Mouse (Mus musculus) mouse embryonic stem cell (cell line): ENCODE results near the gene Pir.

ENCODE experiments used
- in situ Hi-C, 2 experiments: fragments of 300-500 bp; cut with MboI; formaldehyde crosslinking; loops; 1 replicate in 1 of 2; 3 replicates in 1 of 2; pipeline ENCODE4 v1.14.3; 2019 to 2020; ENCODE audit warnings: low sequenced_read_pairs in 2 of 2, low pct_unique_long_range_greater_than_20kb in 1 of 2, mixed read lengths in 1 of 2; ENCODE audit not compliant: unreplicated experiment in 1 of 2

Gene Pir

DNA sequence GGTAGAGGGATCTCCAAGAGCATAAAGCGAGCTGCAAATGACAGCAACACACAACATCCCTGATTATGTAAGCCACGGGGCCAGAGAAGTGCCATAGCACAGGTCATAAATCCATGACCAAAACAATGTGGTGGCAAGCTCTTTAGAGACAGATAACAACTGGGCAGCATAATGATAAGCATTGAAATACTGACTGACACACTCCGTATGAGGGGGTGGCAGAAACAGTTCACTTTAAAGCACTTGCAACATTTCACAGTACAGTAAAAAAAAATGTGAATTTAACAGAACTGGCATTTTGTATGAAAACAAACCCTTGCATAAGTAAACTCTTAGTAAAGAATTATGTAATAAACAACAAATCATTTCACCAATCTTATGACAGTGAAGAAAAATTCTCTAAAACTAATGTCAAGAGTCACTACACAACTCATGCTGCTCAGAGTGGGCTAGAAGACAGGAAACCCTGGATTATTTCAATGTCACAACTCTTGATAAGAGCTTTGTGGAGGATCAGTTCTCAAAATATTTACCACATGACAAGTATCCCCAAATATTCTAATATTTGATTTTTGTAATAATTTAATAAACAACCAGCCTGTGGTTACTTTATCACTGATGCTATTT, 139.2 kb downstream of the Pir start:
- in situ Hi-C loops: loop anchor here (5.0 to 25.0 kb wide), 2 partner anchors 34 to 446 kb away; partner anchors contain the start of gene Zrsr2 (in 2 of the 2)

DNA sequence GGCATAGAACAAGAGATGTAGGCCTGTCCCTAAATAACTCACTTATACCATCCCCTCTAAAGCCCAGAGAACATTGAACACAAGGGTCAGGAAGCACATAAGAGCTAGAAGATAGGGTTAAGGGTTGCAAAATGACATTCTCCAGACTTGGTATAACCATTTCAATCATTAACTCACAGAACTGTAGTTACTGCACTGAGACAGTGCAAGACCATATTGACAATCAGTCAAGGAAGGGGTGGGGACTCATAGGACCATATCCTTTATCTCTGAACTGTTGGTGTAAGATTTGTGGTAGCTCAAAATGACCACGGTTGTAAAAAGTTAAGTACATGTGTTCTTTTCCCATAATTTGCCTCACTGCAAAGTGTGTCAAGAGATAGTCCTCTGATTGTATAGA, 141.4 kb downstream of the Pir start:
- in situ Hi-C loops: loop anchor here (25.0 kb wide), 1 partner anchor 448 kb away; the partner anchor contains the start of gene Zrsr2 (in 2 of the 2)

DNA sequence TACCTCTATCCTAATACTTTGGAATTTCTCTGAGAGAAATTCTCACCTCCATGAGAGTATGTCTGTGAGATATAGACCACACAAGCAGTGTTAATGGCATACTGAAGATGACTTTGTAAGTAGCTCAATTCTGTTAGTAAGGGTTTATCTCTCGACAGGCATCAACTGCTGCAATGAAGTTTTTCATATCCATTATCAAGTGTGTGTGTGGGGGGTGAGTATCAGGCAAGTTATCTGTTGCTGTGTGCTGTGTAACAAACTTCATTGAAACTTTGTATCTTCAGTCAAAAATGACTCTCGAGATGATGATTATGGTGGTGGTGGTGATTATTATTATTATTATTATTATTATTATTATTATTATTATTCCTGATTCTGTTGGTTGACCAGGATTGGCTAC, 147.6 kb downstream of the Pir start:
- in situ Hi-C loops: loop anchor here (25.0 kb wide), 1 partner anchor 455 kb away; the partner anchor contains the start of gene Zrsr2 (in 2 of the 2)

DNA sequence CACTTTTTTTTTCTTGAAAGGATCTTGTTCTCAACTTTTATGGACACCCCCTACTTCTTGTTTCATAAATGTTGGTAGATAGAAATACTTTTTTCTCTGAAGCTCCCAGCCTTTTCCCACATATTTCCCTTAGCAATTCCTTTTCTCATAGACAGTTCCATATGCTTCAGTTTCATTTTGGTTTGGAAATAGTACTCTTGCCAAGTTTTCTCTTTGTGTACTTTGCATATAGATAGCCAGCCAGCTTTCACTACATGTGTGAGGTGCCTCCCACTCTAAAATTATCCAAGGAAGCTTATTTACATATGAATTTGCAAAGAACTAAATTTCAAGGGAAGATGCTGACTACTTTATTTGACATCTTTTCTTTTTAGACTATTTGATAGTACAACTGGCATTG, 148.8 kb downstream of the Pir start:
- in situ Hi-C loops: loop anchor here (25.0 kb wide), 1 partner anchor 456 kb away; the partner anchor contains the start of gene Zrsr2 (in 2 of the 2)

DNA sequence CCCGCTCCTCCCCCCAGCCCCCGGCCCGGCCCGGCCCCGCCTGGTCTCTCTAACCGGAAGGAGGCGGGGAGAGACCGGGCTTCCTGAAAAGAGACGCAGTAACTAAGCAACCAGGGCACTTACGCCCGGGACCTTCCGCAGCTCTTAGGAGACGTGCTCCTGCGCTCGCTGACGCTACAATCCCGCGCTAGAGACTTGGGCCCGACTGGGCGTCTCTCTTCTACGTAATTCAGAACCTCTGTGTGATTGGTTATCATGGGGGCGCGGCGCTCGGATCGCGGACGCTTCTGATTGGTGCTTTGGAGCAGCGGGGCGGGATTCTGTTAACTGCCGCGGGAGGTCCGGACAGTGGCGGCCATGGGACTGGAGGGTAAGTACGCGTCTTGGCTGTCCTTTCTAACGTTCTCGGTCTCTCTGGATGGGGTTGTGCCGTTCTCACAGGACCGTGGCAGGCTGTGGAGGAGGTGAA, 150.3 kb downstream of the Pir start, which contains the start of gene Piga:
Gene Piga (plus strand): TSS at position 317 of the 469 bp plus-strand sequence.
- in situ Hi-C loops: loop anchor here (25.0 kb wide), 1 partner anchor 457 kb away; the partner anchor contains the start of gene Zrsr2 (in 2 of the 2)

DNA sequence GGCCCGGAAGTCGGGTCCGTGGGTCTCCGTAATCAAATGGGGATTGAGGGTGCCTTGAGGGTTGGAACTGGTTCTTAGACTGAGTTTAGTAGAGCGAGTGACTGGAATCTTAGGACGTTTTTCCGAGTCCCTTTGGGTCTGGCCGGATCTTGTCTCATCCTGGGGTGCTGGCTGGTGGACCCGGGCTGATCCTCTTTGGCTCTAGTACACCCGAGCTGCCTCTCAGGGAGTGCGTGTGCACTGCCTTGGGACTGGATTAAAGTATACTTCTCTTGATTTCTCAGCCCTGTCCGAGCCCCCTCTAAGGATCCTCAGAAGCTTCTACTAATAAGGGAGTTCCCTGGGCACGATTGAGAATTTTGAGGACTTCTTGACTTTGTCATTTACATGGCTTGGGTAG, 150.8 kb downstream of the Pir start:
- in situ Hi-C loops: loop anchor here (25.0 kb wide), 1 partner anchor 458 kb away; the partner anchor contains the start of gene Zrsr2 (in 2 of the 2)

DNA sequence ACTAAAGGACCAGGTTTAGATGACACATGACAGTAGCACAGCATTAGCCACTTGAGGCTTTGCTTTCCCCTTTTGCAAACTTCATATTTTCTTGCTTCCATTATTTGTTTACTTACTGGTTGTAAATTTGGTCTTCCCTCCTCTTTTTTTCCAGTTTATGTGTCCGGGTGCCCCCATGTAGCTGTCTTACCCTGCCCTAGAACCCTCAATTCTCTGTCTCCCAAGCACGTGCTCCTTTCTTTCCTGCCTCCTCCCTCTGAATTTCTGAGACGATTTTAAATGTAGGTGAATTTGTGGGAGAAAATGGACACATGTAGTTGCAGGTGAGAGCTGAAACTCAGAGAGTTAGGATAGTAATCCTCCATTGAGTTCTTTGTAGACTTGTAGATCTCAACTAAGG, 151.3 kb downstream of the Pir start:
- in situ Hi-C loops: loop anchor here (25.0 kb wide), 1 partner anchor 458 kb away; the partner anchor contains the start of gene Zrsr2 (in 2 of the 2)
